Mouse (Mus musculus): ENCODE data around the gene Fosl2.

Fosl2 gene

GRCm38 (mm10) chr5:32135336-32136206 is at the start of gene Fosl2:
TSS of gene Fosl2 (plus strand) at chr5:32135801.
- DNase-seq (ENCODE audit: low read depth, low spot score): peak; percentile 93

GRCm38 (mm10) chr5:32085971-32086370 is 49.6 kb upstream of the Fosl2 start:
- DNase-seq (ENCODE audit: low read depth, low spot score): no peak

- no peak for DNase-seq (ENCODE audit: low read depth, low spot score)
Observed at GRCm38 (mm10) chr5:32086526-32087090, 49.0 kb upstream of the Fosl2 start.

- no peak for DNase-seq (ENCODE audit: low read depth, low spot score)
Observed at GRCm38 (mm10) chr5:32089481-32089880, 46.1 kb upstream of the Fosl2 start.

GRCm38 (mm10) chr5:32092281-32092680 is 43.3 kb upstream of the Fosl2 start:
- no peak for DNase-seq (ENCODE audit: low read depth, low spot score)

- no peak for DNase-seq (ENCODE audit: low read depth, low spot score)
Observed at GRCm38 (mm10) chr5:32098691-32099090, 36.9 kb upstream of the Fosl2 start.

GRCm38 (mm10) chr5:32102484-32102883 is 33.1 kb upstream of the Fosl2 start:
- DNase-seq (ENCODE audit: low read depth, low spot score): no peak

GRCm38 (mm10) chr5:32102971-32103431 is 32.6 kb upstream of the Fosl2 start:
- DNase-seq (ENCODE audit: low read depth, low spot score): no peak

- no peak for DNase-seq (ENCODE audit: low read depth, low spot score)
Observed at GRCm38 (mm10) chr5:32103545-32103944, 32.1 kb upstream of the Fosl2 start.

GRCm38 (mm10) chr5:32104119-32104990 is 31.2 kb upstream of the Fosl2 start:
- DNase-seq (ENCODE audit: low read depth, low spot score): peak; percentile 88

- DNase-seq (ENCODE audit: low read depth, low spot score): no peak
Observed at GRCm38 (mm10) chr5:32106473-32107140, 29.0 kb upstream of the Fosl2 start.

- no peak for DNase-seq (ENCODE audit: low read depth, low spot score)
Observed at GRCm38 (mm10) chr5:32110651-32111050, 24.9 kb upstream of the Fosl2 start.

- DNase-seq (ENCODE audit: low read depth, low spot score): no peak
Observed at GRCm38 (mm10) chr5:32112206-32112916, 23.2 kb upstream of the Fosl2 start.

- DNase-seq (ENCODE audit: low read depth, low spot score): no peak
Observed at GRCm38 (mm10) chr5:32120901-32121376, 14.7 kb upstream of the Fosl2 start.

GRCm38 (mm10) chr5:32121936-32122335 is 13.7 kb upstream of the Fosl2 start:
- DNase-seq (ENCODE audit: low read depth, low spot score): no peak

GRCm38 (mm10) chr5:32122363-32122762 is 13.2 kb upstream of the Fosl2 start:
- DNase-seq (ENCODE audit: low read depth, low spot score): no peak

GRCm38 (mm10) chr5:32124957-32125356 is 10.6 kb upstream of the Fosl2 start:
- DNase-seq (ENCODE audit: low read depth, low spot score): no peak

GRCm38 (mm10) chr5:32127226-32127625 is 8.4 kb upstream of the Fosl2 start:
- no peak for DNase-seq (ENCODE audit: low read depth, low spot score)

GRCm38 (mm10) chr5:32127927-32128326 is 7.7 kb upstream of the Fosl2 start:
- no peak for DNase-seq (ENCODE audit: low read depth, low spot score)

- peak; percentile 72 for DNase-seq (ENCODE audit: low read depth, low spot score)
Observed at GRCm38 (mm10) chr5:32132971-32133501, 2.6 kb upstream of the Fosl2 start.
